Mouse (Mus musculus): ENCODE results near the gene Mvb12a. TPM values are rescaled to one million over a fixed set of nuclear protein-coding genes. Genes with fewer than 3 reads are reported as not detected.
"Not testable (repeated sequence)": the region's sequence is repeated elsewhere in the genome, so short reads cannot be mapped to it uniquely, and the experiment has no call there.

Gene Mvb12a
- polyA plus RNA-seq, 1 experiment from 2014 or later, result 50.1 TPM

DNA sequence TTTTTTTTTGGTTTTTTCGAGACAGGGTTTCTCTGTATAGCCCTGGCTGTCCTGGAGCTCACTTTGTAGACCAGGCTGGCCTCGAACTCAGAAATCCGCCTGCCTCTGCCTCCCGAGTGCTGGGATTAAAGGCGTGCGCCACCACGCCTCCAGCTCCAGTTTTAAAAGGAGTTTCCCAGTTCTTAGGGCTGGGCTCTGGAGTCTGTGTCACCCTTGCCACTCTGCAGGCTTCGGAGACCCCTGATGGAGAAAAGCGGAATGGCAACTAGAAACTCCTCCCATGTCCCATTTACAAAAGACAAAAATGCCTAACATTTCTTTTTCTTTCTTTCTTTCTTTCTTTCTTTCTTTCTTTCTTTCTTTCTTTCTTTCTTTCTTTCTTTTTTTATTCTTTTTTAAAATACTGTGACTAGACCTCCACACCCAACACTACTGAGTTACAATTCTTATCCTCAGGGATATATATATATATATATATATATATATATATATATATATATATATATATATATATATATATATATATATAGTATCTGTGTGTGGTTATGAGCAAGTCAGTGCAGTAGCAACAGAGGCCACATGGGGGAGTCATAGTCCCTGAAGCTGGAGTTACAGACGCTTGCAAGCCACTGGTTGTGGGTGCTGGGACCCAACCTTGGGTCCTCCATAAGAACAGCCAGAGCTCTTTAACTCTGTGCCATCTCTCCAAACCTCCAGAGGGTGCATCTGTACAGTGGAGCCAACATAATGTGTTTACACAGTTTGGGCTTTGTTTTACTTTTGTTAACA is 23.5 kb upstream of the Mvb12a start:
- DNase-seq (ENCODE audit: low spot score), result peak; percentile 76
- H3K4me1 ChIP-seq (replicated peaks; ENCODE audit: control insufficient read depth, insufficient read depth, low read length); H3K27me3 ChIP-seq (ENCODE audit: control insufficient read depth, insufficient read depth, low read length); H3K36me3 ChIP-seq (ENCODE audit: control insufficient read depth, insufficient read depth, low read length); H3K27ac ChIP-seq (ENCODE audit: low read depth, low read length); H3K9ac ChIP-seq (ENCODE audit: low read length); ATAC-seq (replicated peaks; ENCODE audit: low FRiP score); H3K4me2 ChIP-seq (ENCODE audit: low read depth, low read length, severe bottlenecking); H3K4me3 ChIP-seq (ENCODE audit: low read depth, low read length); H3K9me3 ChIP-seq (ENCODE audit: control insufficient read depth, low read length): not testable (repeated sequence)
- 39% methylated on average over 9 of the region's 10 CpGs for WGBS

DNA sequence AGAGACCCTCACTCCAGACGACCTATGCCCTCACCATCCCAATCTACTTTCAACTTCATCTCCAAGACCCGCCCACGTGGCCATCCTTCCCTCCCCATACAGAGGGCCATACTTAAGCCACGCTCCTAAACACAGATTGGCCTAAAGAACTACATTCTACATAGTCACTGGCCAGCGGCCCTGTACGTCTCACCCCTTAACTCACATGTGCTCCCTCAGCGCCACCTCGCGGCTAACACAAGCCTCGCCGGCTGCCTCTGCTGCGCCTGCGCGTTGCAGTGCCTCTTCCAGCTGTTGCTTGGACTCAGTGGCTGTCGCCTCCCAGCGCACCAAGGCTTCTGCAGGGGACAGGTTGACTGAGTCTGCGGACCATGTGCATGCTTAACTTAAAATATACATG is 21.1 kb upstream of the Mvb12a start:
- peak; percentile 78 for ATAC-seq (replicated peaks; ENCODE audit: low FRiP score)
- Histone ChIP-seq H3K9me3 (ENCODE audit: control insufficient read depth, low read length) (no peaks in the 10 kb centered on the region), H3K4me3 (ENCODE audit: low read depth, low read length) (no peak overlapping the region), H3K27me3 (ENCODE audit: control insufficient read depth, insufficient read depth, low read length) (peaks cover 23% of the 10 kb centered on the region), H3K9ac (ENCODE audit: low read length) (no peak overlapping the region), H3K36me3 (ENCODE audit: control insufficient read depth, insufficient read depth, low read length) (no peaks in the 10 kb centered on the region), H3K27ac (ENCODE audit: low read depth, low read length) (no peak overlapping the region), H3K4me2 (ENCODE audit: low read depth, low read length, severe bottlenecking) (no peak overlapping the region), H3K4me1 (replicated peaks; ENCODE audit: control insufficient read depth, insufficient read depth, low read length) (no peaks in the 10 kb centered on the region; the same call in 1 of the 2 replicates)
- WGBS, result 7% methylated on average over 17 of the region's 17 CpGs
- DNase-seq (ENCODE audit: low spot score), result peak; percentile 96

DNA sequence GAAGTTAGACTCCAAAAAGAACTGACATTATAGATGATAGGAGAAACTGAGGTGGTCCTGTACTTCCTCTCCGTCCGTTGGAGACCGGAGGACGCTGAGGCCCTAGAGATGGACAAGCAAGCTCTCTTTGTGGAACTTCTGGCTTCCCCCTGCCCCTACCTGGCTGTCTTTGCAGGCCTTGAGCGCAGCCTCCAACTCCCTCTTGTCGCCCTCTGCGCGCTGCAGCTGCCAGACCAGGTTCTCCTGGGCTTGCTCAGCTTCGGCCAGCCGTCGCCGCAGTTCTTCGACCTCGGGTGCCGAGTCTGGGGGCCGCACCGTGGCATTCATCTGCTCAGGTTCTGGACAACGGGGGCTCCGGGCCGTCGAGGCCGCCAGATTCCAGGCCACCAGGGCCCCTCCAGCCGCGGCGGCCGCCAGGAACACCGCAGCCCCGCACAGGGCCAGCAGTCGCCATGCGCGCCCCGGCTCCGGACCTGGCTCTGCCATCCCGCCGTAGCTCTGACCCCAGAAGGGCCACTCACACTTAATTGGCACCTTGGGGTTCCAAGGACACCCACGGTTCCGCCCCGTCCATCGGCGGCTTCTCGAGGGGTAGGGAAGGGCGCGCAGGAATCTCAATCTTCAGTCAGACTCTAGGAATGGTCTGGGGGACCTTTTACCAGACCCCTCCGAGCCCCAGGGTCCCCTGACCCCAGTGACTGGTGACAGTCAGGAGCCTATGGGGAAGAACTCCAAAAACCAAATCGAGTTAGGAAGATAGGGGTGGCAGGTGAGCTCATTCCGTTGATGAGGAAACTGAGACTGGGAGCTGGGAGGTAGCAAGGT is 17.3 kb upstream of the Mvb12a start, which contains the start of gene Ccdc194:
Ccdc194 (minus strand) TSS at position 486 of the 825 bp plus-strand sequence.
- Histone ChIP-seq H3K36me3 (ENCODE audit: control insufficient read depth, insufficient read depth, low read length) (no peaks in the 10 kb centered on the region), H3K9ac (ENCODE audit: low read length) (no peak within 1 kb of the TSS), H3K27me3 (ENCODE audit: control insufficient read depth, insufficient read depth, low read length) (peaks cover 24% of the 10 kb centered on the region), H3K4me3 (ENCODE audit: low read depth, low read length) (peak within 1 kb of the TSS; percentile 11; the same call in 1 of the 2 replicates), H3K4me2 (ENCODE audit: low read depth, low read length, severe bottlenecking) (peak within 1 kb of the TSS; percentile 29; the same call in 1 of the 2 replicates), H3K4me1 (replicated peaks; ENCODE audit: control insufficient read depth, insufficient read depth, low read length) (no peaks in the 10 kb centered on the region; the same call in 1 of the 2 replicates), H3K9me3 (ENCODE audit: control insufficient read depth, low read length) (no peaks in the 10 kb centered on the region), H3K27ac (ENCODE audit: low read depth, low read length) (no peak within 1 kb of the TSS)
- 8% methylated on average over 46 of the region's 46 CpGs for WGBS
- ATAC-seq (replicated peaks; ENCODE audit: low FRiP score), result no peak
- DNase-seq (ENCODE audit: low spot score), result peak; percentile 62

DNA sequence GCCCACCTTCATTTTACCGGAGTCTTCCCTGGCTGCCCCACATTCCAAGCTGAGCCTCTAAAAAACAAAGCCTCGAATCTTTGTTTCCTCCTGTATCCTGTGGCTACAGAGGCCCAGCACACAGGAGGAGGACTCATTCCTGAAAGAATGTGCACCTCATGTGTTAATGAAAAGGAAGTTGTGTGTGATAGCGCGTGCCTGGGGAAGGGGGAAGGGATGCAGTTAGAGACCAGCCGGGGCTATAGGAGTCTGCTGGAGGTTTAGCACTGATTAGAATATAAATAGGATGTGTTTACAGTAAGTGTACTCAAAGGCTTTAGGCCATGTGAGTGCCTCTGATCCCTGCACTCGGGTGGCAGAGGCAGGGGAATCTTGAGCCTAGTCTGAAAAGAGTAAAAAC is 16.4 kb upstream of the Mvb12a start:
- WGBS, result under 1% methylated on average over 6 of the region's 6 CpGs
- peaks cover 24% of the 10 kb centered on the region for H3K27me3 ChIP-seq (ENCODE audit: control insufficient read depth, insufficient read depth, low read length)

DNA sequence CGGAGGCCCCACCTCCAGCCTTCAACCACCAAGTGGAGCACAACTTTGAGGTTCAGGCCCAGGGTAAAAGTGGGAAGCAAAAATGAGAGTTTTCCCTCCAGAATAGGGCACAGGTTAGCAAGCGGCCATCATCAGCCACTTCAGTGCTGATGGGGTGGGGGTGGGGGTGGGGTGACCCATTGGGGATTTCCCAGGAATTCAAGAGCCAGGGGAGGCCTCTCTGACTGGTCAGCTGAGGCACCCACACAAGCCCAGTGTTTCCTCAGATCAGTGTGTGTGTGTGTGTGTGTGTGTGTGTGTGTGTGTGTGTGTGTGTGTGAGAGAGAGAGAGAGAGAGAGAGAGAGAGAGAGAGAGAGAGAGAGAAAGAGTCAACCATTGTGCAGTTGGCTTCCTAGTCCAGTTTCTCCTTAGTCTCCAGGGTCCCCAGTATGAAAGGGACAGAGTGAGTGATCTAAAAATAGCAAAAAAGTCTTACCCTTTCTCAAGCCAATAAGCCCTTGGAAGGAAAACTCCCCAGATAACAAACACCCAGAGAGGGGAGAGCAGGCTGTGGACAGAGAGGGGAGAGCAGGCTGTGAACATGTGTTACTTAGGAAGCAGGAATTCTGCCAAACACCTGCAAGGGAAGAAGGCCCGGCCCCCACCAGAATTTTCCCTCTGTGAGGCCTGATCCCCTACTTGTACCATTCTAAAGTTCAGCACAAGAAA is 15.4 kb upstream of the Mvb12a start:
- WGBS, result 61% methylated on average over 3 of the region's 3 CpGs
- Histone ChIP-seq H3K4me2 (ENCODE audit: low read depth, low read length, severe bottlenecking) (no peak overlapping the region), H3K36me3 (ENCODE audit: control insufficient read depth, insufficient read depth, low read length) (no peaks in the 10 kb centered on the region), H3K4me3 (ENCODE audit: low read depth, low read length) (no peak overlapping the region), H3K9me3 (ENCODE audit: control insufficient read depth, low read length) (no peaks in the 10 kb centered on the region), H3K27me3 (ENCODE audit: control insufficient read depth, insufficient read depth, low read length) (peaks cover 24% of the 10 kb centered on the region), H3K4me1 (replicated peaks; ENCODE audit: control insufficient read depth, insufficient read depth, low read length) (no peaks in the 10 kb centered on the region; the same call in 1 of the 2 replicates), H3K27ac (ENCODE audit: low read depth, low read length) (no peak overlapping the region), H3K9ac (ENCODE audit: low read length) (no peak overlapping the region)
- DNase-seq (ENCODE audit: low spot score) (no peak), ATAC-seq (replicated peaks; ENCODE audit: low FRiP score) (no peak)

More for the DNA sequence above, 16.4 kb upstream of the Mvb12a start:
- Histone ChIP-seq H3K4me1 (replicated peaks; ENCODE audit: control insufficient read depth, insufficient read depth, low read length) (no peaks in the 10 kb centered on the region; the same call in 1 of the 2 replicates), H3K4me3 (ENCODE audit: low read depth, low read length) (no peak overlapping the region), H3K27ac (ENCODE audit: low read depth, low read length) (no peak overlapping the region), H3K4me2 (ENCODE audit: low read depth, low read length, severe bottlenecking) (no peak overlapping the region), H3K36me3 (ENCODE audit: control insufficient read depth, insufficient read depth, low read length) (no peaks in the 10 kb centered on the region), H3K9me3 (ENCODE audit: control insufficient read depth, low read length) (no peaks in the 10 kb centered on the region), H3K9ac (ENCODE audit: low read length) (no peak overlapping the region)
- ATAC-seq (replicated peaks; ENCODE audit: low FRiP score) (no peak), DNase-seq (ENCODE audit: low spot score) (no peak)

DNA sequence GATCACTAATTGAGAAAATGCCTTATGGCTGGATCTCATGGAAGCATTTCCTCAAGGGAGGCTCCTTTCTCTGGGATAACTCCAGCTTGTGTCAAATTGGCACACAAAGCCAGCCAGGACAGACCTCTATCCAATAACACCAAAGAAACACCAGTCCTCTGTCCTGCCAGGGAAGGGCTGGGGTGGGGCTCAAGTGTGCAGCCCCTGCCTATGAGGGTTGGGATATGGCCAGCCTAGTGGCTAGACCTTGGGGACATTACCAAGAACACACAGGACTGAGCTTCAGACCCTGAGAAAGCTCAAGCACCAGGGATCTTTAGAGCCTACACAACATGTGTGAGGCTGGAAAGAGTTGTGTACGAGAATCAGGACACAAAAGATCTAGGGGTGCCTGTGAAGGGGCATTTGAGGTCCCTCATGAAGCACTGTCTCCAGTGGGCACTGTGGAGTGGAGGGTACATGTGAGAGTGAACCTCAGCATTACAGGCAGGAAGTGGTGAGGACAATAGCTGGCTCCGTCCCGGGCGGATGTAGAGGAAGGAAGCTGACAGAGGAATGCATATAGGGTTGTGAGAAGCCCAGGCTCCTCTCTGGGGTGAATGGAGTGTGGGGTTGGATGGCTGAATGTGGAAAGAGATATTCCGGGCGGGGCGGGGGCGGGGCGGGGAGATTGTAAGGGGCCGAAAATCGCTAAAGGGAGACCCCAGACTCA is 14.2 kb upstream of the Mvb12a start:
- Histone ChIP-seq H3K9ac (ENCODE audit: low read length) (no peak overlapping the region), H3K4me2 (ENCODE audit: low read depth, low read length, severe bottlenecking) (no peak overlapping the region), H3K27ac (ENCODE audit: low read depth, low read length) (no peak overlapping the region), H3K9me3 (ENCODE audit: control insufficient read depth, low read length) (no peaks in the 10 kb centered on the region), H3K27me3 (ENCODE audit: control insufficient read depth, insufficient read depth, low read length) (peaks cover 22% of the 10 kb centered on the region), H3K4me1 (replicated peaks; ENCODE audit: control insufficient read depth, insufficient read depth, low read length) (no peaks in the 10 kb centered on the region; the same call in 1 of the 2 replicates), H3K36me3 (ENCODE audit: control insufficient read depth, insufficient read depth, low read length) (no peaks in the 10 kb centered on the region), H3K4me3 (ENCODE audit: low read depth, low read length) (no peak overlapping the region)
- WGBS, result 87% methylated on average over 11 of the region's 11 CpGs
- DNase-seq (ENCODE audit: low spot score) (no peak), ATAC-seq (replicated peaks; ENCODE audit: low FRiP score) (no peak)

DNA sequence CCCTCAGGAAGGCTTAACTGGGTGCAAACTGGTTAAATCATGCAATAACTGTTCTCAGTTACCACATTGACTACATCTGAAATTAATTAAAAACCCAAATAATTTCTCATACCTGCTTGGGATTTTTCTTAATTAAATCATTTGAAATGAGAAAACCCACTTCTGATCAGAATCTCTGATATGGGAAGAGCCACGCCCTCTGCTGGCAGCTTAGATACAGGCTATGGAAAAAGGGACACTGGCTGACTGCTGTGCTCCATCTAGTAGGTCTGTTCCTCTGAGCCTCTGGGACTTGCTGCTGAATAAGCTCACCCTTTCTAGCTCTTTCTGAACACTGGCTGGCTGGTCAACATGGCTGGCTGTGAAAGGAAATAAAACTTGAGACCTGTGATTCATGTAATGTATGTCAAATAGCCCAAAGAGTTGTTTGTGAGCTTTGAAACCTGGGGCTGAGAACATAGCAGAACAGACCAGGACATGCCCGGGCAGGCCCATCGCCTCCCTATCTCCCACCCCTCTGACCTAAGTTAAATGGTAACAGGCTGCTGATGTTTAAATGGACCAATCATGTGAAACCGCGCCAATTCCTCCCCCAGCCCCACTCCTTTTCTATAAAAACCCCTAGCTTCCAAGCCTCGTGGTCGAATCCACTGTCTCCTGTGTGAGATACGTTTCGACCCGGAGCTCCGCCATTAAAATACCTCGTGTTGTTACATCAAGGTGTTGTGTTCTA is 11.8 kb upstream of the Mvb12a start:
- H3K27ac ChIP-seq (ENCODE audit: low read depth, low read length); H3K4me1 ChIP-seq (replicated peaks; ENCODE audit: control insufficient read depth, insufficient read depth, low read length); H3K36me3 ChIP-seq (ENCODE audit: control insufficient read depth, insufficient read depth, low read length); H3K9me3 ChIP-seq (ENCODE audit: control insufficient read depth, low read length); H3K9ac ChIP-seq (ENCODE audit: low read length); H3K27me3 ChIP-seq (ENCODE audit: control insufficient read depth, insufficient read depth, low read length); H3K4me2 ChIP-seq (ENCODE audit: low read depth, low read length, severe bottlenecking); H3K4me3 ChIP-seq (ENCODE audit: low read depth, low read length); ATAC-seq (replicated peaks; ENCODE audit: low FRiP score); DNase-seq (ENCODE audit: low spot score): not testable (repeated sequence)
- 73% methylated on average over 5 of the region's 12 CpGs for WGBS
